Mouse (Mus musculus) thymus, postnatal 0 days (tissue): ENCODE data around the gene Ctc1. TPM values are rescaled to one million over a fixed set of nuclear protein-coding genes. Genes with fewer than 3 reads are reported as not detected.

Experiments used
- DNase-seq: peaks from one replicate; pipeline ENCODE4 v3.0.0-alpha.2; 2015; ENCODE audit warnings: low spot score
- polyA plus RNA-seq: library from polyadenylated mRNA; unstranded; fragments of >200 nt; fragmentation: Nextera tagmentation; extraction: Ambion mirVana; gene quantifications from 2 replicates; pipeline ENCODE4 v1.2.1, GENCODE M21; 2015

Ctc1 gene
- polyA plus RNA-seq, 1 experiment from 2014 or later, result 20.7 TPM

- no peak for DNase-seq
Observed at GRCm38 (mm10) chr11:69047592-69047991, 31.9 kb downstream of the Ctc1 start.

DNA sequence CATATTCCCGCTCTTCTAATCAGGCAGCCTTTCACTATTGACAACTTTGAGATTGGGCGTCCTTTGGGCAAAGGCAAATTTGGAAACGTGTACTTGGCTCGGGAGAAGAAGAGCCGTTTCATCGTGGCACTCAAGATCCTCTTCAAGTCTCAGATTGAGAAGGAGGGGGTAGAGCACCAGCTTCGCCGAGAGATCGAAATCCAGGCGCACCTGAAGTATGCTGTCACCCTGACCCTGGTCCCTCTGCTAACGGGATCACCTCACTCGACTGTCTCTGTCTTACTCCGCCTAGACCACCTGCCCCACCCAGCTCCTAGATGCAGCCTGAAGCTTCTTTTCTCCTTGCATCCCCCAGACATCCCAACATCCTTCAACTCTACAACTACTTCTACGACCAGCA, 32.4 kb downstream of the Ctc1 start:
- DNase-seq, result no peak

GRCm38 (mm10) chr11:69050748-69051147, 35.0 kb downstream of the Ctc1 start:
- no peak for DNase-seq

DNA sequence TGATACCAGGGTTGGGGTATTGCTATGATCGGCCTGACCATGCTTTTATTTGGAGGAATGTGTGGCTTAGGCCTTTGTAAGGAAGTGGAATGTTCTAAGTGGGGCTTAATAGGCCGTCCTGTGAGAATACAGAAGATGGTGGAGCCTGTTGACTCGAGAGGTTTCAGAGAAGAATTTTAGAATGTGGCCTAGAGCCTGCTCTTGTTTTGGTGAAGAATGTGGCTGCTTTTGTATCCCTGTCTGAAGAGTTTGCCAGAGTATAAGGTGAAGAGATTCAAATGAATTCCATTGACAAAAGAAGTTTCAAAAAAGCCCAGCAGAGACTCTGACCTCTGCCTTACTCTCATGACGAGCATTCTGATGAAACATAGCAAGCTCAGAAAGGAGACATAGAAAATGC, 36.1 kb downstream of the Ctc1 start:
- DNase-seq, result no peak

- DNase-seq, result no peak
Observed at GRCm38 (mm10) chr11:69052824-69053421, 37.2 kb downstream of the Ctc1 start.

DNA sequence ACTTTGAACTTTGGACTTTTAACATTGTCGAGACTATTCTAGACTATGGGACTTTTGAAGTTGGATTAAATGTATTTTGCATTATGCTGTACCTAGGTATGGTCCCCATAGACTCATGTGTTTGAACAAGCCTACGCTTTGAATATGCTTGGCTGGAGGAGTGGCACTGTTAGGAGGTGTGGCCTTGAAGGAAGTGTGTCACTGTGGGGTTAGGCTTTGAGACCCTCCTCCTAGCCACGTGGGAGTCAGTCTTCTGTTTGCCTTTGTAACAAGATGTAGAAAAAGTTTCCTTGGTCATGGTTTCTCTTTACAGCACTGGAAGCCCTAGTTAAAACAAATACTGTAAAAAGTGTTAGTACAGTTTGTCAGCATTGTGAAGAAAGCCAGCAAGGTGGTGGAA, 38.1 kb downstream of the Ctc1 start:
- DNase-seq, result peak; percentile 54

DNA sequence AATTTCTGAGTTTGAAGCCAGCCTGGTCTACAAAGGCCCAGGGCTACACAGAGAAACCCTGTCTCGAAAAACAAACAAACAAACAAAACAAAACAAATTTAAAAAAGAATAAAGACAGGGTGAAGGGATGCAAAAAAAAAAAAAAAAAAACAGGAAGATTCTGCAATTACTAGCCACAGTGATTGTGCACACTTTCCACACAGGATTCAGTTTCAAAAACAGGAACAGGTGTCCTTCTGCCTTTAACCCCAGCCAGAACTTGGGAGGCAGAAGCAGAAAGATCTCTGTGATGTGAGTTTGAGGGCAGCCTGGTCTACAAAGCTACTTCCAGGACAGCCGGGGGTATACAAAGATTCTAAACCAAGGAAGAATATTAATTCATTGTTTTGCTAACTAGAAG, 42.6 kb downstream of the Ctc1 start:
- DNase-seq, result no peak

DNA sequence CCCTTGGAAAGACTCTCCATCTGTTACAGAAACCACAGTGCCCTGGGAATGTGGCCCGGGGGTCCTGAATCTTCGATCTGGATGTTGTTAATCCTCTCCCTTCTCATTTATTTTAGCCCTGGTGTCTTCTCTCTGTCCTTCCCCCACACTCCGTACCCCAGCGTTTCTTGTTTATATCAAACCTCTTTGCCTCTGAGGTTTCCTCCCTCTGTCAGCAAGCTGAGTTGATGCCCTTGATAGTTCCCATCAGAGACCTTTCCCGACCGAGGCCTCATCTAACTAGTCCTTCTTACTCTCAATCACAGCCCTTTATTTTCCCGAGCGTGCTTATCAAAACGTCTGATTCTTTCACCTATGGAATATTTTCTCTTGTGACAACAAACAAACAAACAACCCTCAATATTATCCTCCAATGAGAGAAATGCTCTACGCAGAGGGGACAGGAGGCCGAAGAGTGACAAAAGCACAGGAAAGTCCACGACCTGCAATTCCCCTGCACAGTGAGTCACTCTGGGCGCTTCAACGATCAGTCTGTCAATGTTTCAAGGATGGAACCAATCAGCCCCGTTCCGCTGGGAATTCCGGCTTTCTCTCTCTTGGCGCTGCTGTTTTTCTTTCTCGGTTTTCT, 43.1 kb downstream of the Ctc1 start:
- no peak for DNase-seq

GRCm38 (mm10) chr11:69059357-69059974, 43.8 kb downstream of the Ctc1 start, which contains the start of gene Borcs6:
Gene Borcs6, plus strand, starts transcription at chr11:69059717.
- DNase-seq, result peak; percentile 96

DNA sequence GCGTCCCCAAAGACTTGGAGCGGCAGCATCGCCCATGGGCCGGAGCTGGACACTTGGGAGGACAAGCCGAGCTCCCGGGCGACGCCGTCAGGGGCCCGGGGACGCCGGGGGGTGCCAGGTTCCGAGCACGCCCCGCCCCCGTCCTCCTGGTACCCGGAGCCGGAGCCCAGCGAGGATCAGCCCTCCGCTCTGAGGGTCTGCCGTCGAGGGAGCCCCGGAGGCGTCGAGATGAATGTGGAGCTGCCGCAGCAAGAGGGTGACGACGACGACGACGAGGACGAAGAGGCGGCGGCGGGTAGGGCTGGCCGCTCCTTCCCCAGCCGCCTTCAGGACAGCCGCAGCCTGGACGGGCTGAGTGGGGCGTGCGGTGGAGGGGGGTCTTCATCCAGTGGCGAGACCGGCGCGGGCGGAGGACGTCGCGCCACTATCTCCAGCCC, 44.3 kb downstream of the Ctc1 start:
- peak; percentile 61 for DNase-seq

DNA sequence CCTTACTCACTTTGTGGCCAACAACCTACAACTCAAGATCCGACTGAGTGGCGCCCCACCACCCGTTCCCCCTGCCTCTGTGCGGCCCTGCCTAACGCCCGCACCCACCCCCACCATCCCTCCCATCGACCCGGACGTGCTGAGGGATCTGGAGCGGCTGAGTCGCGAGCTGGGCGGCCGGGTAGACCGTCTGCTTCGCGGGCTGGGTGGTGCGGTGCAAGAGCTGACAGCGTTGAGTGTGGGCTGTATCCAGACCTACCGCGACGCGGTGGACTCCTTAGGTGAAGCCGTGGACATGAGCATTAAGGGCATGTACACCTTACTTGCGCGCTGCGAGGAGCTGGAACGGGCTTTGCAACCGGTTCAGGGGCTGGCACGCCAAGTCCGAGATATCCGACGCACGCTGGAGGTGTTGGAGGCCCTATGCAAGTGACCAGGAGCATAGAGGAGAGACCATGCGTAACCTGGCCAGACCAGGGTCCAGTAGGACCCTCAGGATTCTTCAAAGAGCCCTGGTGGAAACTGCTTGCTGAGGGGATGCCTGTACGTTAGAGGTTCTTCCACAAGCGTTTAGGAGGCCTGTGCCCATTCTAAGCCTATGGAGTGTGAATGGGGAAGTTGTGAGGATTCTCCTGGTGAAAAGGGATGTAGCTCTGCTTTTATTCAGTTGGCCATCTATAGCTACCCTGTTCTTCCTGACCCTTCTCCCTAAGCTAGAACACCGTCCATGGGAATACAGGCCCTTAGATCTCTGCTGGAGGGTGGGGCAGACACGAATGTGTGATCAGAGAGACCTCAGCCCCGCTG, 44.9 kb downstream of the Ctc1 start:
- peak; percentile 25 for DNase-seq

DNA sequence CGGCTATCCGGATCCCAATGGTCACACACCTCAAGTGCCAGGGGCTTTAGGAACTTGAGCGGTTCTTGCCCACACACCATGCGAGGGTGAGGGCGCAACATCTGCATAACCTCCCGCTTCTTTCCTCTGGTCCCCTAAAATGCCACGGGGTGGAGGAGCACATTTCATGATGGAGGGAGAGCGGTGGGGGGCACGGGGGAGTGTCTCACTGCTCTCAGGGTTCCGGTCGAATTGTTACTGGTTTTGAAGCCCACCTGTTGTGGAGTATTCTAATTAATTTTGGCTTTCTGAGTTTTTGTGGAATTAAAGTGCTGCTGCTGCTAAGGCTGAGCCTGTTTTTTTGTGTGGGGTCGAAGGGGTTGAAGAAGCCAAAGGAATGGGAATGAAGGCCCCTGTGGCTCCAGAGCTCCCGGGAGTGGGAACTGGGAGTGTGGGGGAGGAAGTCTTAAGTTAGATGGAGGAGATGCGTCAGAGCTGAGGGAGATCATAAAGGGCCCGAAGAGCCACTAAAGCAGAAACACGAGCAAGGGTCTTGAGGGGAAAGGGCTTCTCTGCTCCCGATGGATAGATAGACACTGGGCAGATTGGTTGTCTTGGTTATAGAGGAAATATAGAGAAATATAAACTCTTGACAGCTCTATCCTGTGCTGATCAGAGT, 45.7 kb downstream of the Ctc1 start:
- DNase-seq, result no peak

DNA sequence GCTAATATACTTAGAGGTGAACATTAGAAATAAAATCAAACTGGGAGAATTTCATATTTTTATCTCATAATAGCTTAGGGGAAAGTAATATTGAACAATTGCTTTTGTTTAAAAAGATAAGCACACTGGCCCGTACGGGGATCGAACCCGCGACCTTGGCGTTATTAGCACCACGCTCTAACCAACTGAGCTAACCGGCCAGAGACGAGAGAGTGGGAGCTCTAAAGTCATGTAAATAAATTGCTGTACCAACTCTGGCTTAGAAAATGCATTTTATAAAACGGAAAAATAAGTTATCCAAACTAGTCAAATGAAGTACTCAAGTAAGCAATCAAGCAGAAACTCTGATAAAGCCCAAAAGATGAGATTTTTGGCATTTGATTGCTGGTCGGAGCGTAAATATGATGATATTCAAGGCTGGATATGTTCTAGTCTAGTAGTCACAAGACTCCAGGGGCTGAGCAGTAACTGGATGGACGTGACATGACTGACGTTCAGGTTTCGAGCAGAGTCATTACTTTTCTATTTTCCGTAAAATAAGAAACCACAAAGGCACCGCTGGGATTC, 46.6 kb downstream of the Ctc1 start:
- DNase-seq, result peak; percentile 76

GRCm38 (mm10) chr11:69062761-69063224, 47.1 kb downstream of the Ctc1 start:
- peak; percentile 96 for DNase-seq

GRCm38 (mm10) chr11:69063413-69064201, 47.9 kb downstream of the Ctc1 start:
- DNase-seq, result peak; percentile 86

DNA sequence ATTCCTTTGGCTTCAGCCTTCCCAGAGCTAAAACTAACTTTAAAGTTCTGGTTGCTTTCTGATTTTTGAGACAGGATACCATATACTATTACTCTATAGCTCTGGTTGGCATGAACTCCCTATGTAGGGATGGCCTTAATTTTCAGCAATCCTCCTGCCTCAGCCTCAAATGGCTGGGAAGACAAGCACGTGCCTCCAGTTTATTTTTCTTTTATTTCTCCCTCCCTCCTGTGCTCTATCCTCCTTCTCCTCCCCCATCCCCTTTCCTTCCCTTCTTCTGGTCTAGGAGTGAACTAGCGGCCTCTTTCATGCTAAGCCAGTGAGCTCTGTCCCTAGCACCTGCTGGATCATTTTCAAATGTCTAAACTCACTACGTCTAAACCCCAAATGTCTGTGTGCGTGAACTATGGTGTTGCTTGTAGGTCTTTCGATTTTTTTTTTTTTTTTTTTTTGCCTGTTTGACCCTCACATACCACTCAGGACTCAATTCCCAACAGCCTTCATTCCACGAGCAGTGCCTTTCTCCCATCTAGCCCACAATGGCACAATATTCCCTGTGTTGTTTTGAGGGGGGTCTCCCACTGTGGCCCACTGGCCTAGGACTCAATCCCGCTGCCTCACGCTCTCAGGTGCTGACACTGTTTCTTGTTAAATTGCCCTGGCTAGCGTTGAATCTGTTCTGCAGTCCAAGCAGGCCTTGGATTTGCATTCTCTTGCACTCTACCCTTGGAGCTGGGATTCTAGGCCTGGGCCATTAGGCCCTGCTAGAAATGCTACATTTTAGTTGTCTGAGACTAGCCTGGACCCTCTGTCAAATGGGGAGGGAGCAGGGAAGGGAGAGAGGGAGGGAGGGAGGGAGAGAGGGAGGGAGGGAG, 48.8 kb downstream of the Ctc1 start:
- DNase-seq, result no peak

DNA sequence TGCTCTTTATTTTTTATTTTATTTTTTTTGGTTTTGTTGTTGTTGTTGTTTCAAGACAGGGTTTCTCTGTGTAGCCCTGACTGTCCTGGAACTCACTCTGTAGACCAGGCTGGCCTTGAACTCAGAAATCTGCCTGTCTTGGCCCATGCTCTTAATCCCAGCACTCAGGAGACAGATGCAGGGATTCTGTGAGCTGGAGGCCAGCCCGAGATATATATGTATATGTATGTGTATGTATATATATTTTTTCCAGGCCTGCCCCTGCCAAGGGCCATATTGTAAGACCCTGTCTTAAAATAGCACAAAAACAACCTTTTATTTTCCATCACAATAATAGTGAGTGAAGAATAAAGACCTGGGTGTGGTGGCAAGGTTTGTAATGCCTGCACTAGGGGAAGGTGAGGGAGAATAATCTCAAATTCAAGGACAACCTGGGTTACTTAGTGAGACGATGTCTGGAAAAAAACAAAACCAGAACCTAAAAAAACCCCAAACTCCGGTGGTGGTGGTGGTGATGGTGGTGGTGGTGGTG, 49.7 kb downstream of the Ctc1 start:
- DNase-seq, result no peak

DNA sequence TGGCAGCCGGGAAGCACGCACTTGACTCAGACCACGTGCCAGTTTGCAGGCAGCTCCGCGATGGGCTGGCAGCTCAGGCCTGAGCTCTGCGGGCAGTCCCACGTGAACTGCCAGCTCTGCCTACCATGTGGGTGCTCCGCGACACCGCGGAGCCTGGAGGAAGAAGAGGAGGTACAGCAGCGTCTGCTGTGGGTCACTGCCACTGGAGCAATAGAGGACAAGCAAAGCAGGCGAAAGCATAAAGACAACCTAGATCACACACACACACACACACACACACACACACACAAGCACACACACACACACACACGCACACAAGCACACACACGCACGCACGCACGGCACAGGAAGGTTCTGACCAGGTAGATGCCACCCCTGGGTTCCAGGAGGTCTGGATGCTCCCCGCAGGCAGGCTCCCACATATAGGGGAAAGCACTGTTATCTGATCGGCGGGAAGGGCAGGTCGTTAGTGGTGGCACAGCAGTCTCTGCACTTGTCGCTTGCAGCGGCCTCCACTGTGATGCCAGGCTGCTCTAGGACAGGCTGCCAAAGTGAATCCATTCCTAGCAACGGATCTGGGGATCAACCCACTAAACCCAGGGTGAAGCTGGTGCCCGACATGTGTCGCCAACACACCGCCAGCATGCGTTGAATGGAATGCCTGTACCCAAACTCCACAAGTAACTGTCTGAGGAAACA, 50.6 kb downstream of the Ctc1 start:
- DNase-seq, result peak; percentile 39
